Mouse (Mus musculus) intestine, postnatal 0 days (tissue): ENCODE data around the gene Wipi2. TPM values are rescaled to one million over a fixed set of nuclear protein-coding genes. Genes with fewer than 3 reads are reported as not detected.
A peak's percentile ranks its signal among the peaks of the same experiment; 100 is the strongest.

Source experiments
- ATAC-seq: fragments of 200-750 bp; cut with Nextera tagmentation; 2 replicates; pipeline ENCODE4 v1.8.0; 2017; ENCODE audit warnings: mild to moderate bottlenecking, moderate TSS enrichment, moderate library complexity
- H3K27ac ChIP-seq: fragments of 300-500 bp; sonication (generic); 2 replicates; pipeline ENCODE4 v1.5.1; 2014; ENCODE audit warnings: mild to moderate bottlenecking, low read depth, low read length, moderate library complexity
- H3K27me3 ChIP-seq: fragments of 300-500 bp; sonication (generic); replicated peaks from 2 replicates; pipeline ENCODE4 v1.6.1; 2014; ENCODE audit warnings: low read length, mixed read lengths; ENCODE audit not compliant: control insufficient read depth, insufficient read depth
- H3K36me3 ChIP-seq: fragments of 300-500 bp; sonication (generic); 2 replicates; pipeline ENCODE4 v1.6.1; 2014; ENCODE audit warnings: mild to moderate bottlenecking, moderate library complexity; ENCODE audit not compliant: control insufficient read depth, insufficient read depth
- H3K4me1 ChIP-seq: fragments of 300-500 bp; sonication (generic); replicated peaks from 2 replicates; pipeline ENCODE4 v1.6.1; 2014; ENCODE audit warnings: antibody characterized with exemption, low read length, mixed read lengths; ENCODE audit not compliant: control insufficient read depth, insufficient read depth
- H3K4me2 ChIP-seq: fragments of 300-500 bp; sonication (generic); replicated peaks from 2 replicates; pipeline ENCODE4 v1.6.1; 2014; ENCODE audit warnings: low read depth, mild to moderate bottlenecking, moderate library complexity
- H3K4me3 ChIP-seq: fragments of 300-500 bp; sonication (generic); 2 replicates; pipeline ENCODE4 v1.5.1; 2014; ENCODE audit warnings: low read depth, low read length
- H3K9ac ChIP-seq: fragments of 300-500 bp; sonication (generic); 2 replicates; pipeline ENCODE4 v1.6.1; 2014; ENCODE audit warnings: mild to moderate bottlenecking, low read depth, low read length
- H3K9me3 ChIP-seq: fragments of 300-500 bp; sonication (generic); 2 replicates; pipeline ENCODE4 v1.6.1; 2016; ENCODE audit warnings: mixed run types; ENCODE audit not compliant: control insufficient read depth
- CTCF ChIP-seq: sonication (generic); IDR thresholded peaks from 2 replicates; pipeline ENCODE4 v1.5.1; 2016; ENCODE audit warnings: low read depth, mild to moderate bottlenecking, control low read depth, antibody characterized with exemption, moderate library complexity
- WGBS: fragments of 180-500 bp; shearing (Covaris S2); extraction: QIAGEN DNeasy Blood & Tissue Kit; methylation state at CpG from one replicate; pipeline ENCODE4 v1.1.7; 2014; 5-methylcytosine and 5-hydroxymethylcytosine counted together
- polyA plus RNA-seq: library from polyadenylated mRNA; unstranded; fragments of >200 nt; fragmentation: Nextera tagmentation; extraction: Ambion mirVana; gene quantifications from 2 replicates; pipeline ENCODE4 v1.2.1, GENCODE M21; 2015

Gene Wipi2
- polyA plus RNA-seq, 1 experiment from 2014 or later: 25.5 TPM

GRCm38 (mm10) chr5:142709436-142709835, 81.9 kb downstream of the Wipi2 start:
- no peaks in the 10 kb centered on the region for H3K36me3 ChIP-seq
- no peak for TF ChIP-seq CTCF
- WGBS: 57% methylated on average over 7 of the region's 7 CpGs
- ATAC-seq: no peak
- H3K9me3 ChIP-seq: 0 out of 2 replicates have a peak, but pooled peaks cover 4% of the 10 kb centered on the region
- no peaks in the 10 kb centered on the region for H3K4me1 ChIP-seq
- no peak overlapping the region for H3K27ac ChIP-seq
- H3K27me3 ChIP-seq: no peaks in the 10 kb centered on the region
- no peak overlapping the region for H3K4me3 ChIP-seq
- no peak overlapping the region for H3K9ac ChIP-seq
- H3K4me2 ChIP-seq: no peak overlapping the region

- H3K27me3 ChIP-seq: no peaks in the 10 kb centered on the region
- H3K4me2 ChIP-seq: no peak overlapping the region
- 91% methylated on average over 5 of the region's 5 CpGs for WGBS
- H3K36me3 ChIP-seq: no peaks in the 10 kb centered on the region
- H3K9me3 ChIP-seq: 0 out of 2 replicates have a peak, but pooled peaks cover 4% of the 10 kb centered on the region
- H3K4me1 ChIP-seq: no peaks in the 10 kb centered on the region
- no peak for ATAC-seq
- no peak overlapping the region for H3K9ac ChIP-seq
- no peak overlapping the region for H3K4me3 ChIP-seq
- H3K27ac ChIP-seq: no peak overlapping the region
- peak; percentile 38 for TF ChIP-seq CTCF
Measured at GRCm38 (mm10) chr5:142712373-142712772, 84.9 kb downstream of the Wipi2 start.

- TF ChIP-seq CTCF: no peak
- Histone ChIP-seq H3K4me2 (no peak overlapping the region), H3K27me3 (no peaks in the 10 kb centered on the region), H3K27ac (no peak overlapping the region), H3K36me3 (no peaks in the 10 kb centered on the region), H3K4me3 (no peak overlapping the region), H3K9me3 (0 out of 2 replicates have a peak, but pooled peaks cover 4% of the 10 kb centered on the region), H3K4me1 (no peaks in the 10 kb centered on the region), H3K9ac (no peak overlapping the region; the same call in 1 of the 2 replicates)
- 80% methylated on average over 10 of the region's 10 CpGs for WGBS
- ATAC-seq: no peak
Measured at GRCm38 (mm10) chr5:142713966-142714365, 86.5 kb downstream of the Wipi2 start.

DNA sequence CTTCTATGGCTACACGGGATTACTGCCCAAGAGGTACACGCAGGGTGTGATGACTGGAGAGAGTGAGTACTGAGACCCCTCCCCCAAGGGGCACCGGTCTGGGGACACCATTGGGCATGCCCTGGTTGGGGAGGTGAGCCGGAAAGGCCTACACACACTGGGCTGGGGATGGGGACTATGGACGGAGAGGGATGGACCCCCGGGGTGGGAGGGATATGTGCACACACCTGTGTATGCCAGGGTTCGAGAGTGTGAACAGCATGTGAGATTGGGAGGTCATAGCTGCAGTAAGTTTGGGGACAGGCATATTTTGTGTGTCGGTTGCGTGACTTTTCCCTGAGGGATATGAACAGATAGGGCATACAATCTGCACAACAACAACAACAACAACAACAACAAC, 87.6 kb downstream of the Wipi2 start:
- Histone ChIP-seq H3K4me3 (no peak overlapping the region), H3K4me1 (no peaks in the 10 kb centered on the region), H3K27ac (no peak overlapping the region), H3K9me3 (0 out of 2 replicates have a peak, but pooled peaks cover 4% of the 10 kb centered on the region), H3K4me2 (no peak overlapping the region), H3K9ac (no peak overlapping the region), H3K27me3 (no peaks in the 10 kb centered on the region), H3K36me3 (no peaks in the 10 kb centered on the region)
- WGBS: 79% methylated on average over 9 of the region's 9 CpGs
- TF ChIP-seq CTCF: no peak
- ATAC-seq: no peak

- Histone ChIP-seq H3K27me3 (no peaks in the 10 kb centered on the region), H3K4me2 (no peak overlapping the region), H3K4me3 (no peak overlapping the region), H3K36me3 (no peaks in the 10 kb centered on the region), H3K4me1 (no peaks in the 10 kb centered on the region), H3K9ac (no peak overlapping the region), H3K27ac (no peak overlapping the region), H3K9me3 (0 out of 2 replicates have a peak, but pooled peaks cover 4% of the 10 kb centered on the region)
- no peak for ATAC-seq
- 87% methylated on average over 6 of the region's 6 CpGs for WGBS
- TF ChIP-seq CTCF: no peak
Measured at GRCm38 (mm10) chr5:142716056-142716455, 88.6 kb downstream of the Wipi2 start.

DNA sequence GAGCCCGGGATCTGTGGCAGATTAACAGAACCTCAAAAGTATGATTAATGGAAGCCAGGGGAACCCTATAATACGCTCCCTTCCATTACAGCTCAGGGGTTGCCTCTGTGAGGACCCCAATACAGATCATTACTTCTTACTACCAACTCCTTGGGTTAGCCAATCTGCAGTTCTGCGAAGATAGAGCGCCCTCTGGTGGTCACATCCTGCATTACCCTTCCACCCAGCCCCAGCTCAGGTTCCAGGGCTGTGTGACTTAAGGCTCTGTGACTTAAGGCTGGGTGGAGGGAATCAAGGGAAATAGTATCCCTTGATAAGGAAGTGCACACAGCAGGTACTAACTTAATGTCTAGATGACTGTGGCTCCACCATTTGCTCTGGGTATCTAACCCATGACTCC, 90.5 kb downstream of the Wipi2 start:
- Histone ChIP-seq H3K36me3 (no peaks in the 10 kb centered on the region), H3K9me3 (no peaks in the 10 kb centered on the region), H3K4me2 (no peak overlapping the region), H3K9ac (no peak overlapping the region), H3K27me3 (no peaks in the 10 kb centered on the region), H3K4me3 (no peak overlapping the region), H3K27ac (no peak overlapping the region), H3K4me1 (no peaks in the 10 kb centered on the region)
- WGBS: 30% methylated on average over 4 of the region's 4 CpGs
- ATAC-seq: no peak
- peak; percentile 94 for TF ChIP-seq CTCF

DNA sequence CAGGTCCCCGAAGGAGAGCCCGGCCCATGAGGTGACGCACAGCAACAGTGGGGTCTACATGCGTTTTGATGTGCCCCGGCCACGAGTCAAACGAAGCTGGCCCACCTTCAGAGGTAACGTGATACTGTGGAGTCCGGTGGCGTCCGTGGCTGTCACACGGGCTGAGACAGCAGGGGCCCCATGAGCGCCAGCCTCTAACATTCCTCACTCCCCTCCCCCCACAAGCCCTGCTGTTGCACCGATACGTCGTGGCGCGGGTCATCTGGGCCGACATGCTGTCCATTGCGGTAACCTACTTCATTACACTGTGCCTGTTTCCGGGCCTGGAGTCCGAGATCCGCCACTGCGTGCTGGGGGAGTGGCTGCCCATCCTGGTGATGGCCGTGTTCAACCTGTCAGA, 91.0 kb downstream of the Wipi2 start:
- H3K4me2 ChIP-seq: no peak overlapping the region
- WGBS: 66% methylated on average over 25 of the region's 25 CpGs
- H3K27me3 ChIP-seq: no peaks in the 10 kb centered on the region
- H3K4me1 ChIP-seq: no peaks in the 10 kb centered on the region
- no peaks in the 10 kb centered on the region for H3K9me3 ChIP-seq
- H3K36me3 ChIP-seq: no peaks in the 10 kb centered on the region
- H3K4me3 ChIP-seq: no peak overlapping the region
- no peak for TF ChIP-seq CTCF
- no peak for ATAC-seq
- no peak overlapping the region for H3K9ac ChIP-seq
- no peak overlapping the region for H3K27ac ChIP-seq
